Mouse (Mus musculus): ENCODE results near the gene Slc35e3. TPM values are rescaled to one million over a fixed set of nuclear protein-coding genes. Genes with fewer than 3 reads are reported as not detected.

The Slc35e3 gene
- polyA plus RNA-seq, 1 experiment from 2014 or later: 34.0 TPM

- Histone ChIP-seq H3K9ac (no peak overlapping the region), H3K36me3 (peaks cover 89% of the 10 kb centered on the region), H3K27ac (no peak overlapping the region), H3K9me3 (no peaks in the 10 kb centered on the region), H3K27me3 (no peaks in the 10 kb centered on the region), H3K4me3 (no peak overlapping the region), H3K4me1 (no peaks in the 10 kb centered on the region), H3K4me2 (no peak overlapping the region)
- no peak for ATAC-seq (ENCODE audit: insufficient number of reproducible peaks, insufficient read depth, low FRiP score, low TSS enrichment, low read depth)
- 94% methylated on average over 2 of the region's 2 CpGs for WGBS
Observed at GRCm38 (mm10) chr10:117782056-117782455, 35.9 kb upstream of the Slc35e3 start.

- peaks cover 88% of the 10 kb centered on the region for H3K36me3 ChIP-seq
- WGBS: 94% methylated on average over 17 of the region's 17 CpGs
- no peak overlapping the region for H3K4me3 ChIP-seq
- H3K27me3 ChIP-seq: no peaks in the 10 kb centered on the region
- H3K9me3 ChIP-seq: no peaks in the 10 kb centered on the region
- no peak overlapping the region for H3K4me2 ChIP-seq
- no peak for ATAC-seq (ENCODE audit: insufficient number of reproducible peaks, insufficient read depth, low FRiP score, low TSS enrichment, low read depth)
- H3K27ac ChIP-seq: no peak overlapping the region
- H3K9ac ChIP-seq: no peak overlapping the region
- H3K4me1 ChIP-seq: no peaks in the 10 kb centered on the region
Observed at GRCm38 (mm10) chr10:117781021-117781725, 35.0 kb upstream of the Slc35e3 start.

GRCm38 (mm10) chr10:117780306-117780911 lies 34.2 kb upstream of the Slc35e3 start:
- H3K27me3 ChIP-seq: no peaks in the 10 kb centered on the region
- H3K27ac ChIP-seq: no peak overlapping the region
- peaks cover 87% of the 10 kb centered on the region for H3K36me3 ChIP-seq
- H3K4me2 ChIP-seq: no peak overlapping the region
- H3K9me3 ChIP-seq: no peaks in the 10 kb centered on the region
- H3K4me1 ChIP-seq: no peaks in the 10 kb centered on the region
- ATAC-seq (ENCODE audit: insufficient number of reproducible peaks, insufficient read depth, low FRiP score, low TSS enrichment, low read depth): no peak
- 82% methylated on average over 6 of the region's 6 CpGs for WGBS
- H3K9ac ChIP-seq: no peak overlapping the region
- H3K4me3 ChIP-seq: no peak overlapping the region

GRCm38 (mm10) chr10:117779581-117780305 lies 33.6 kb upstream of the Slc35e3 start:
- H3K4me3 ChIP-seq: no peak overlapping the region
- H3K27ac ChIP-seq: no peak overlapping the region
- H3K36me3 ChIP-seq: peaks cover 87% of the 10 kb centered on the region
- no peak for ATAC-seq (ENCODE audit: insufficient number of reproducible peaks, insufficient read depth, low FRiP score, low TSS enrichment, low read depth)
- WGBS: 89% methylated on average over 8 of the region's 8 CpGs
- H3K9me3 ChIP-seq: no peaks in the 10 kb centered on the region
- no peak overlapping the region for H3K4me2 ChIP-seq
- no peaks in the 10 kb centered on the region for H3K4me1 ChIP-seq
- no peak overlapping the region for H3K9ac ChIP-seq
- no peaks in the 10 kb centered on the region for H3K27me3 ChIP-seq

- H3K4me1 ChIP-seq: no peaks in the 10 kb centered on the region
- H3K27ac ChIP-seq: no peak overlapping the region
- peaks cover 87% of the 10 kb centered on the region for H3K36me3 ChIP-seq
- 88% methylated on average over 4 of the region's 4 CpGs for WGBS
- no peaks in the 10 kb centered on the region for H3K9me3 ChIP-seq
- no peaks in the 10 kb centered on the region for H3K27me3 ChIP-seq
- no peak for ATAC-seq (ENCODE audit: insufficient number of reproducible peaks, insufficient read depth, low FRiP score, low TSS enrichment, low read depth)
- no peak overlapping the region for H3K4me3 ChIP-seq
- H3K9ac ChIP-seq: no peak overlapping the region
- H3K4me2 ChIP-seq: no peak overlapping the region
Observed at GRCm38 (mm10) chr10:117778951-117779350, 32.8 kb upstream of the Slc35e3 start.

GRCm38 (mm10) chr10:117778328-117778910 lies 32.3 kb upstream of the Slc35e3 start:
- H3K27ac ChIP-seq: no peak overlapping the region
- H3K27me3 ChIP-seq: no peaks in the 10 kb centered on the region
- no peak overlapping the region for H3K9ac ChIP-seq
- H3K9me3 ChIP-seq: no peaks in the 10 kb centered on the region
- H3K4me1 ChIP-seq: no peaks in the 10 kb centered on the region
- ATAC-seq (ENCODE audit: insufficient number of reproducible peaks, insufficient read depth, low FRiP score, low TSS enrichment, low read depth): no peak
- peaks cover 87% of the 10 kb centered on the region for H3K36me3 ChIP-seq
- WGBS: 91% methylated on average over 12 of the region's 12 CpGs
- H3K4me2 ChIP-seq: no peak overlapping the region
- H3K4me3 ChIP-seq: no peak overlapping the region

- H3K27ac ChIP-seq: no peak overlapping the region
- H3K36me3 ChIP-seq: peaks cover 89% of the 10 kb centered on the region
- H3K4me3 ChIP-seq: no peak overlapping the region
- H3K9me3 ChIP-seq: no peaks in the 10 kb centered on the region
- no peaks in the 10 kb centered on the region for H3K27me3 ChIP-seq
- H3K4me2 ChIP-seq: no peak overlapping the region
- no peak overlapping the region for H3K9ac ChIP-seq
- H3K4me1 ChIP-seq: no peaks in the 10 kb centered on the region
- 94% methylated on average over 17 of the region's 17 CpGs for WGBS
- no peak for ATAC-seq (ENCODE audit: insufficient number of reproducible peaks, insufficient read depth, low FRiP score, low TSS enrichment, low read depth)
Observed at GRCm38 (mm10) chr10:117777501-117778327, 31.5 kb upstream of the Slc35e3 start.

GRCm38 (mm10) chr10:117777103-117777470 lies 30.9 kb upstream of the Slc35e3 start:
- Histone ChIP-seq H3K4me1 (no peaks in the 10 kb centered on the region), H3K4me2 (no peak overlapping the region), H3K9me3 (no peaks in the 10 kb centered on the region), H3K9ac (no peak overlapping the region), H3K36me3 (peaks cover 88% of the 10 kb centered on the region), H3K27ac (no peak overlapping the region), H3K4me3 (no peak overlapping the region), H3K27me3 (no peaks in the 10 kb centered on the region)
- WGBS: 97% methylated on average over 3 of the region's 3 CpGs
- no peak for ATAC-seq (ENCODE audit: insufficient number of reproducible peaks, insufficient read depth, low FRiP score, low TSS enrichment, low read depth)

- no peak overlapping the region for H3K4me3 ChIP-seq
- WGBS: 96% methylated on average over 12 of the region's 12 CpGs
- no peaks in the 10 kb centered on the region for H3K9me3 ChIP-seq
- ATAC-seq (ENCODE audit: insufficient number of reproducible peaks, insufficient read depth, low FRiP score, low TSS enrichment, low read depth): no peak
- H3K27me3 ChIP-seq: no peaks in the 10 kb centered on the region
- H3K27ac ChIP-seq: no peak overlapping the region
- no peak overlapping the region for H3K4me2 ChIP-seq
- H3K36me3 ChIP-seq: peaks cover 86% of the 10 kb centered on the region
- H3K9ac ChIP-seq: no peak overlapping the region
- H3K4me1 ChIP-seq: no peaks in the 10 kb centered on the region
Observed at GRCm38 (mm10) chr10:117776281-117777102, 30.3 kb upstream of the Slc35e3 start.

GRCm38 (mm10) chr10:117775401-117776144 lies 29.4 kb upstream of the Slc35e3 start:
- no peak overlapping the region for H3K27ac ChIP-seq
- H3K36me3 ChIP-seq: peaks cover 86% of the 10 kb centered on the region
- no peaks in the 10 kb centered on the region for H3K27me3 ChIP-seq
- H3K4me1 ChIP-seq: no peaks in the 10 kb centered on the region
- H3K9me3 ChIP-seq: no peaks in the 10 kb centered on the region
- no peak overlapping the region for H3K4me2 ChIP-seq
- H3K4me3 ChIP-seq: no peak overlapping the region
- WGBS: 90% methylated on average over 6 of the region's 6 CpGs
- no peak for ATAC-seq (ENCODE audit: insufficient number of reproducible peaks, insufficient read depth, low FRiP score, low TSS enrichment, low read depth)
- H3K9ac ChIP-seq: no peak overlapping the region

All from embryonic facial prominence, embryonic 13.5 days (tissue).